Mouse (Mus musculus) frontal cortex, postnatal 10 days (tissue): Measurements from ENCODE around the gene Fyn.

Experiments
- DNase-seq, 2 experiments: peaks; one replicate each; pipeline ENCODE4 v3.0.0; 2022; ENCODE audit warnings: low spot score in 2 of 2, mixed read lengths in 1 of 2

Fyn gene

DNA sequence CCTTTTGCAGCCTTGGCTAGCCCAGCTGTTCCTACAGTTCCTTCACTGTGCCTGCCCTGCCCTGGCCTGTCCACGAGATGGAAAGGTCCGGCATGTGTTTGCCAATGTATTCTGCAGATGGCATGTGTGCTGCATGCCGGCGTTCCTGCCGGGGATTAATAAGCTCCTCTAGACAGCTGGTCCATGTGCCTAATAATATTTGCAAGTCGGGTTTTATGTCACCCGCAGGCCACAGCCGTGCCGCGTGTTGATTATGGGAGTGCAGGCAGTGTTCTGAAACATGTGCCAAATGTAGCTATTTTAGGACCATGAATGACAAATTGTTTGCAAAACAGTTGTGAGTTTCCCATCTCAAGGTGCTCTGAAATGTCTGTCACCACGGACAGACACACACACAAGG lies 167.6 kb downstream of the Fyn start:
- DNase-seq: no peak

DNA sequence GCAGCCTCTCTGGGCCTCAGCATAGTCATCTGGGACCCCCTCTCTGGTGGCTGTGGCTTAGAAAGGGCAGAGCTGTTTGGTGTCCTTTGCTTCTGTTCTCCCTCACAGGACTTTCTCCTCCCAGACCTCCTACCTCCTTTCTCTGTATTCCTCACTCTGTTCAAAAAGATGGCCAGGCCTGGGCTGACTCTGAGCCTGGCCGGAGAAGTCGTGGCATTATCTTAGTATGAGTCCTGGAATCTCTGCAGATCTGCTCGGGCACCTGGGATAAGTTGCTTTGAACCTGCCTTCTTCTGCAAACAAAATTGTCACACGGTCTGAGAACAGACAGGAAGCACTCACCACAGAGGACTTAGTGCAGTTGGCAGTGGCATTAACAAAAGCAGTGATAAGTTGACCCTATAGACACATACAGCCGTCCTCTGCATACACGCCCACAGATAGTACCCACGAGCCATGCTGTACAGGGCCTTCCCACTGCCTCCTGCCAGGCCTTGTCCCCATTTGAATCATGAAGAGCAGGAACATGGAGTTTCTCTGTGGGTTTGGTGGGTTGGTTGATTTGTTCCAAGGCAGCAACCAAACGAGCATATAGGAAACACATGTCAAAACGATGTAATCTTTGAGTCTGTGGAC lies 171.5 kb downstream of the Fyn start:
- no peak for DNase-seq

DNA sequence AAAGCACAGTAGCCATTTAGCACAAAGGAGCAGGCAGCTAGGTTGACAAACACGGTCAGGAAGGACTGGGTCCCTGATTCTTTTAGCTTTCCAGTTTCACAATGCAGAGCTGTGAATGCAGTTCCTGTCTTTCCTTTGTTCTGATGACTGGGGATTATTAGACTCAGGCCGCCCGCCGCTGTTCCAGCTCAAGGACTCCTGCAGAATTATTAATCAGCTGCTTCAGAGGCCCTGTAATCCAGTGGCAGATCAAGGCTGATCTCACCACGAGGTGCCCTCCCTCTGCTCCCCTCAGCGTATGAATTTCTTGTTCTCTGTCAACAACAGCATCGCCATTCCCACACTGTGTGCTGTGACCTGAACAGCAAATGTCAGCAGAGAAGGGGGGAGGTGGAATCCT lies 172.3 kb downstream of the Fyn start:
- DNase-seq: peak in 1 of 2 experiments; percentile 52

DNA sequence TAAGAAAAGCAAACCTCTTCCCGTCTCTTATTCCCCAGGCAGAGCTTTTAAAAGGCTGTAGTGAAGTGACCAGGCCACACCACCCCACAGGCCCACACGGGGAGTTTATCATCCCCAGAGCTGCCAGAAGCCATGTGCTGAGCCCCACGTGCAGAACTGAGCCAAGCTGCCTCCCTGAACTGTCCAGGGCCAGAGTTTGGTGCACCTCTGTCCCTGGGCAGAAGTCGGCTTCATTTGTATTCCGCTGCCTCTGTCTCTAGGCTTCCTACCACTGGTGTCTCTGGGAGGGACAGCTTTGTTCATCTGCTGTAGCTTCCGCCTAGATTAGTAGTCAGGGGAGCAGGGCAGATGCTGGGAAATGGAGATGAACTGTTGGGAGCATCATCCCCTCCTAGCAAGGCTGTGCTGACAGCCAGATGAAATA lies 172.8 kb downstream of the Fyn start:
- no peak for DNase-seq

DNA sequence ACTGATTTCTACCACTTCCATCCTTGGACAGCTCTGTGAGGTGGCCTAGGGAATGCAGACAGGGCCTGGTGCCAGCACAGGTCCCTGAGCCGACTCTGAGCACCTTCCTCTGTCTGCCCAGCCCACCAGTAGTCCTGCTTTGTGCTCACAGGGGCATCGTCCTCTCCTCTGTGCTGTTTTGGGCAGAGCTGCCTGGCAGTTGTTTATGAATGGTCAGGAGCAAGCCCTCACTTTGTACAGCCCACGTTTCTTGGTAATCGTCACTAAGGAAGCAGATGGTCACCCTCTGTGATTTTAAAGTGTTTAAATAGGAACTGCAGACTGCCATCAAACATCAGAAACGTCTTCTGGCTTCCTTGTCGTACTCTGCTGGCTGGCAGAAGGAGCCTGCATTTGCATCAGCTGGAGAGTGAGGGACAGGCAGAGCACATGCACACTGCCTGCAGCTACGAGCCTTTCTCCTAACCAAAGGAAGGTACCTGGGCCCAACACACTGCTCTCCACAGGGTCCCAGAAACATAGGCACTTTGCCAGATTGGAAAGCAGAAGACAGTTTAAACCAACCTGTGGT lies 173.4 kb downstream of the Fyn start:
- no peak for DNase-seq

DNA sequence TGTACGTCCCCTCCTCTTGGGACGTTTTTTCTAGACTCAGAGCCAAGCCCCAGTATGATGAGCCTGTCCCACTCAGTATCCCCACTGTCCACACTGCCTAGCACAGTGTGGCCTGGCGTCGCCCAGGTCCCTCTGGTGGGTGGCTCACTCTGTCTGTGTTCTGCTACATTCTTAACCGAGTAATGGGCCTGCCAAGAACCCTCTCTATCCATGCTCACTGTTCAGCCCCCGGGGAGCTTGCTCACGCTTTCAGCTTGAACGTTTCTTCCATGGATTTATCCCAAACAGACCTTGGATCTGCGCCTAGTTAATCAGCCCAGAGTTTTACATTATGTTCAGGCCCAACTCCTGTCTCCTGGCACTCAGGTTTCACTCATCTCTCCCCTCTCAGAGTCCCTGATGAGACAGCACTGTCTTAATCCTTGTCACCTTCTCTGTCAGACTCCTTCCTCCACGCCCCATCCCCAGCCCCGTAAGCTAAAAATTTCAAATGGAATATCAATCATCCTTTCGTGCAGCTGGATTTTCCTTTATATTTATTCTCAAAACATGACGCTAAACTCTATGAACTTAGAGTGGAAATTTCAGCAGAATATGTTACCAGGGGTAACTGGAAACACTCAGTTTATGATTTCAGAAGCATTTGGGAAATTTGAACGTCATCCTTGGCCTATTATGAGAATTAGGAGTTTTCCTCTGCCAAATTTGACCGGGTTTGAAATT lies 174.0 kb downstream of the Fyn start:
- DNase-seq: no peak

DNA sequence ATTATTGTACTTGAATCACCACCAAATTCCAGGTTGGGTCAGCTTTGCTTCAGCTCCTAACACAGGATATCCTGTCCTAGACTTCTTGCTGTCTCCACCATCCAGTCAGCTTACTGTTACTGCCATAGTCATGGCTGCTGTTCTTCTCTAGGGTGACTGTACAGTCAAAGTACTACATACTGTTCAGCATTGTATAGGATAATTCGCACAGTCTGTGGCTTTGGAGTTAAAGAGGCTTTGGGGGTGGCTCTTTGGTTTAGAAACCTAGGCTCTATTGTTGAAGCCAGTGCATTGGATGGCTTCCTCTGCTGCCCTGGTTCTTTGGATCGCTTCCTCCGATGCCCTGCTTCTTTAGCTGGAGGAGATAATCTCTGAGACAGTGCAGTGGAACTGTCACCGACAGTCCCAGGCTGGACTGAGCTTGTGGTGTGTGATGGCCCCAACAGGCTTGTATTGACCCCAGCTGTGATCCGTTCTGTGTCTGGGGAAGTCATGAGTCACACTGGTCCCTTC lies 174.7 kb downstream of the Fyn start:
- no peak for DNase-seq

DNA sequence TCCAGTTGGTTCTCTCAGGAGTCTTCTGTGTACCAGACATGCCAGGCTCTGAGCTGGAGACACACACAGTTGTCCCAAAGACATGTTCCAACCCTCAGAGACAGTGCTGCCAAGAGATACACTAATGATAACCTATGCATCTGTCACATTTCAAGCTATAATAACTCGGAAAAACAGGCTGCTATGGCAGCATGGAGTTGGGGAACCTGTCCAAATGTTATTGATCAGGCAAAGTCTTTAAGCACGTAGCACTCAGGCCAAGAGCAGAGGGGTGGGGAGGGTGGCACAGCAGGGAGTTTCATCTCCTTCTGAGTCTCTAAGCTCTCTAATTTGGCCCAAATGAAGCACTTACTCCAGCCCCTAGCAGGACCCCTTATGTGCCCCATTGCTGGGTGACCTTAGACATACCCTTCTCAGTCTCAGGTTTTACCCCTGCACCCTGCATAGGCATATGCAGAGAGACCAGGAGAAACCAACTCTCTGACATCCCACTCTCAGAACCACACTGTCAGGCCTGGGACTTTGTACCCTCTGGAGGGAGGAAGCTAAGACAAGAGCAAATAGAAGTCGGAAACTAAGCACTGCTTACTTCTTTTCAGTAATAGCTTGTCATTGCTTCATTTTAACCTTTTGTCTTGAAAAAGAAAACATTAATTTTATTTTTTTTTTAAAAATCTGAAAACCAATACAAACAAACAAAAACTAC lies 178.9 kb downstream of the Fyn start:
- no peak for DNase-seq

DNA sequence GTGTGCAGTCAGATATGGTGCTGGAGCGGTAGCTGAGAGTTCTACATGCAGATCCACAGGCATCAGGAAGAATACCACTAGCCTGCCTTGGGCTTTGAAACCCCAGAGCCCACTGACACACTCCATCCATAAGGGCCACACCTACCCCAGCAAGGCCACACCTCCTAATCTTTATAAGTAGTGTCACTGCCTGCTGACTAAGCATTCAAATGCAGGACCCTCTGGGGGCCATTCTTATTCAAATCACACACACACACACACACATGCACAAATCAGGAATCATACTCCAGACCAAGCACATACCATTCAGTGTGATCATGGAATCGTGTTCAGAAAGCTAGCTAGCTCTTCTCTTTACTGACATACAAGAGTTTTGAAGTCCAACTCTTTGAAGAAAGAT lies 182.1 kb downstream of the Fyn start:
- no peak for DNase-seq

DNA sequence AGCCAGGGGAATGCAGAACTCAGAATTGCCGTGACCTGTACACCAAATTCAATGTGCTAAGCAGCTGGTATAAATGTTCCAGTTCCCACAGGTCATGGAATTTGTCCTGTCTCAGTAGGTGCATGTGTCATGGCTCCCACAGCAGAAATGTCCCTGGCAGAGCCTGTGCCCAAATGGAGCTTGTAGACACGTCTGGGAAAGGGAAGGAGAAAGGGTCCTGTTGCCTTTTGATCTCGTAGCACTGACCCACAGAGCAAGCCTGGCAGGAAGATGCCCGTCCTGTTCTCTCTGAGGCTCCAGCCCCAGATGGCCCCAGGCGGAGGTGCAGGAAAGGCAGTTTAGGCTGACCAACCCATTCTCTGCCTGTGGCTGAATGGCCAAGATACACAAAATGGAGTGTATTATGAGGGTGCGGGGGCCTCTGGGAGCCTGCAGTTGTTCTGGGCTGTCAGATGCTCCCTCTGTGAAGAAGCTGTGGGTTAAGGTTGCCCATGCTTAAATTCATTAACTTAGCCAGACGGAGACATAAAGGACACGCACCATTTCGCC lies 183.1 kb downstream of the Fyn start:
- no peak for DNase-seq

DNA sequence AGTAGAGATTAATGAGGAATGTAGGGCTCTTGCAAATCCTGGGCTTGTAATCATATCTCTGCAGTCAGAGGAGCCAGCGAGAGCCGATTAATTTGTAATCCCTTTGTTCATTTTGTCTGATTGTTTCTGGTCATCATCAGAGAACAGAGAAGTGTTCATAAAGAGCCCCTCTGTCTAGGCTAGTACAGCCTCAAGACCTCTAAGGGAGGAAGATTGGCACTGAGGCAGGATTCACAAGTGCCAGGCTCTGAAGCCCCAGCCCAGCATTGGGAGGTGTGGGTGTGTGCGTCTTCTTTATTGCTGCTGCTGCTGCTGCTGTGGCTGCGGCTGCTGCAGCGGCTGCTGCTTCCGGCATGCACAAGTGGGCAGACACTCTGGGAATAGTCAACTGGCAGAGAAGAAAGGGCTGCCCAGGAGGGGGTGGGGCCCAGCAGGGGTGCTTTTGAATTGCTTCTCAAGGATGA lies 183.7 kb downstream of the Fyn start:
- no peak for DNase-seq

DNA sequence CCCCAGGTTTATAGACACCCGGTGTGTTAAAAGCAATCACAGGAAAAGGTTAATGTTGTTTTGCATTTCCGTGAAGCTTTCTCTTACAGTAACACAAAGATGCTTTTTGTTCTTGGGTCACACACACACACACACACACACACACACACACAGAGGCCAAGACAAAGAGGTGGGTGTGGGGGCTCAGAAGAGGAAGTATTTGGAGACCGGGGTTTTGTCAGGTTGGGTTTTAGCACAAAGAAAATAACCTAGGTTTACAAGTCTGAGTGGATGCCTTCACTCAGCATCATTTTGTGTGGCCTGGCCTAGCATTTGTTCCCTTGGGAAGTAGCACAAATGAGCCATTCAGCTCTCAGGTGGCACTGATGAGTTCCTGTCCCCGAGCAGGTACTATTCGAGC lies 184.2 kb downstream of the Fyn start:
- DNase-seq: no peak

DNA sequence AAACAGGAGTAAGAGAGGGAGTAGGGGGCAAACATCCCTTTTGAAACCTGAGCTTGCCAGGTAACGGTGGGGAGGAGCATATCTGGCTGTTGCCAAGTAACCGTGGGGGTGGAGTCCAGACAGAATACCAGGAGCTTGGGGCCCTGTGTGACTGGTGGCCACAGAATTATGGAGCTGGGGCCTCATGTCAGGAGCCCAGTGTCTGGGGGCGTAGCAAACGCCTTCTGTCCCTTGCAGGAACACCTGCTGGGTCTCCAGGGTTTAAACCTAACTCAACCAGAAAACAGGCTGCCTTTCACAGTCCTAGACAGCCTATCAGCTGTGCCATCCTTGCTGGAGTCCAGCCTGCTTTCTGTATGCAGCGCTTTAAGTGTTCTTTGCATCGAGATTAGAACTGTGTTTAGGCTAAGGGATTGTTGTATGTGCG lies 186.6 kb downstream of the Fyn start:
- no peak for DNase-seq

DNA sequence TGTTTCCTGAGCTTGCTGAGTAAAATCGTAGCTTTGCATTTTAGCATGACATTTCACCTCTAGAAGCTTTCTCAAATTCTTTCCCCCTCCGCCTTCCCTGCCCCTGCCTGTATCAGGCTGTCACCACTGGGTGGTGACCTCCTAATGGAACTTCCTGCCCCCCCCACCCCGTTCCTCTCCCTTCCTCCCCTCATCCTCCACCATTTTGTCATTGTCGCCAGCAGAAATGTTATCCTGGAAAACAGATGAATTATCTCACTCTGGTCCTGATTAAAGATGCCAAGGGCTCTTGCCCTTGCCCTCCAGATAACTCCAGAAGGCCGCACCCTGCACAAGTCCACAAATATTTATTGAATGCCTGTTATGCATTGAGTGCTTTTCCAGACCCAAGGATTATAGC lies 187.1 kb downstream of the Fyn start:
- no peak for DNase-seq

DNA sequence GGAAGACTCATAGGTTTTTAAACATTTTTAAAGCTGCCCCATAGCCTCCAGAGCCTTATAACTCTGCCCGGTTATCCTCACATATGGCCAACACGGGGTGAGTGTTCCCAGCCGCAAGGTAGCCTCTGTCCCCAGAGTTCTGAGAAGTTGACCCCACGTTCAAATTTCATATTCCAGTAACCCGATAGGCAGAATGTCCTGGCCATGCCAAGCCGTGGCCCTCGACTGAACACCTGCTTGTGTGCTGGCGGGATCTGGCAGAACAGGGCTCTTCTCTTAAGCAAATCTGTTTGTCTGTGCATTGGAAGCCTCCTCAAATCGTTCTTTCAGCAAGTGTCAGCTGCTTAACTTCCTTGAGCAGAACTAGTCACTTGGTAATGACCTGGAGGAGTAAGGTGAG lies 188.7 kb downstream of the Fyn start:
- DNase-seq: no peak

DNA sequence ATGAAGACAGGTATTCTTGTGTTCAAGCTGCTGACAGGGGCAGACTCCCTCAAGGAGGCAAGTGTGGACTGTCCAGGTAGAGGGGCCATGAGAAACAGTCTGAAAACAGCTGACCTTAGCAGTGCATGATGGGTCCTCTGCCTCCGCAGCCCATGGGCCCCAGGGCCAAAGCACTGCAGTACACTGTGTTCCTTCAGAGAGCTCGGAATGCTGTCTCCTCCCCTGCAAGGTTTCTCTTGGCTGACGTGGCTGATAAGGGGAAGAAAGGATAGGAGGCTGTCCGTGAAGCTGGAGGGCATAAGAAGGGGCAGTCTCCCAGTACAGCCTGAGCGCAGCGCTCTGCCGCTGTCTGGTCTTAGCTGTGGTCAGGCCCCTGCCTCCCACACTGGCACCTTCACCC lies 189.2 kb downstream of the Fyn start:
- no peak for DNase-seq

DNA sequence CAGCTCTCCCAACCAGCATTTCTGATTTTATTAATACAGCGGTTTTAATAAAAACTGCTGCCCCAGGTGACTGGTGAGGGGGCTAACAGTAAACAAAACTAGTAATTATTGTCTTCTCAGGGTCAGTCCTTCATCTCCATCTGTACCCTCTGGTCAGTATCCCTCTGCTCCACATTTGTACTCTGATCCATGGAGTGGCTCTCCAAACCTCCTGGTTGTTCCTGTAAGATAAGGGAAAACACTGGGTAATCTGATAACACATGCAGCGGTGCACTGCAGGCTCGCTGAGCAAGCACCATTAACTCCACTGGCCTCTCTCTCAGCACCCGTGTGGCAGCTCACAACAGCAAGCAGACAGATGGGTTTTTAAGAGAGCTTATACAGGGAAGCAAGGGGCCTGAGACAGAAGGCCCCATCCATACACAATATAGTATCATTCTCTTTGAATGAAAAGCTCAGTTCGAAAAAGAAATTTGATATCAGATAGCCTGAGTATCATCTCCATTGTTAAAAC lies 189.9 kb downstream of the Fyn start:
- DNase-seq: no peak

DNA sequence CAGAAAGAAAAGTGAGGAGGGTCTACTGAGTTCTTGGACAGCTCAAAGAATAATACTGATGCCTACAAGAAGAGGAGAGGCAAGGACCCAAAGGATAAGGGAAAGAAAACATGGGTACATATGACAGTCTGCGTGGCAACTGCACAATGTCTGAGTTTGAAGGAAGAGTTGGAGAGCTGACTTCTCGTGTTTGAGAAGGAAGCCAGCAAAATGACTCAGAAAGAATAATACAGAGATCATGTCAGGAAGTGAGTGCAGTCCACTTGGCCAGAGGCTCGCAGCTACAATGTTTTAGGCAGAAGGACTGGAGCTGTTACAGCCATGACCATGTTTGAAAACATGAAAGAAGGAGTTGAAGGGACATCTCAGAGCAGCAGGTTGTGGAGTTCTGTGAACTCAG lies 190.7 kb downstream of the Fyn start:
- no peak for DNase-seq

DNA sequence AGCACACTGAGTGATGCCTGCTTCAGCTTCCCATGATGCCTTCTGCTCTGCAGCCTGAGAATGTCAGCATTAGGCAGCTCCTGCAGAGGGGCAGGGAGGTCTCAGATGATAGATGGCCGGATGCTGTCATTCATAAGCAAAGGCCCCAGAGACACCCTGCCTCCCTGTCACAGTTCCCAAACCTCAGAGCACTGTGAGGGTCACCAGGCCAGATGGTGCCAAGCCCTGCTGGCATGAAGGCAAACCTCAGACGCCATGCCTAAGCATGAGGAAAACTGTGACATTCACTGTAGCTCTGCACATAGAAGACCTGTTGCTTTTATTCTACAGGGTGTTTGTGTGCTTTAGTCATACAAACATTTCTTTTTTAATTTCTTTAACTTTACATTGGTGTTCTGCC lies 193.7 kb downstream of the Fyn start:
- no peak for DNase-seq

DNA sequence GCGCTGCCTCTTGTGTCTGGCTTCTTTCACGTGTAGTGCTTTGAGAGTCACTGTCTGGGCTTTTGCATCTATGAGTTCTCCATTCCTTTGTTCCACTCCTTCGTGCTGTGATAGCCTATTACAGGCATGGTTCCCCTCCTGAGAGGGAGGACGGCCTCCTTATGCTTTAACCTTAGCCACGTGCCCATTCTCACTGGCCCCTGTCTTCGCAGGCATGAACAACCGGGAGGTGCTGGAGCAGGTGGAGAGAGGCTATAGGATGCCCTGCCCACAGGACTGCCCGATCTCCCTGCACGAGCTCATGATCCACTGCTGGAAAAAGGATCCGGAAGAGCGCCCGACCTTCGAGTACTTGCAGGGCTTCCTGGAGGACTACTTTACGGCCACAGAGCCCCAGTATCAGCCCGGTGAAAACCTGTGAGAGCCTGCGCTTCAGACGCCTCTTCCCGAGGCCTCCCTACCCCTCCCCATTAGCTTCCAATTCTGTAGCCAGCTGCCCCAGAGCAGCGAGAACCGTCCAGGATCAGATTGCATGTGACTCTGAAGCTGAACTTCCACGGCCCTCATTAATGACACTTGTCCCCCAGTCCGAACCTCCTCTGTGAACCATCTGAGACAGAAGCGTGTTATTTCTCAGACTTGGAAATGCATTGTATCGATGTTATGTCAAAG lies 195.0 kb downstream of the Fyn start:
- DNase-seq: no peak

DNA sequence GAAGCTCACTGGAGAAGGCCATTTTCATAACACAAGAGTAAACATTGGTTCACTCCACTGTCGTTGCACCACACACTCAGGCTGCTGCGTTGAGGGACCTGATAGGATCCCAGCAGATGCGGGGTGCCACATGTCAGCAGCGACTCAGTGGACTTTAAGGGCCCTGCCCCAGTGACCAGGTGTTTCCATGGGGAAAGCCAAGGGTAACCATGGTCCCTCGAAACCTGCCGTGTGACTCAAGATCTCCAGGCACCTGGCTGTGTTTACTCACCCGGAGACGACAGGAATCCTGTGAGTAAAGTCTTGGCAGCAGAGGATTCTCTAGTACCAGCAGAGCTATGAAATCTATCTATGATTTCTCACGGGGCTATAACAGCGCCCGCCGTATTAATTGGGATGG lies 198.2 kb downstream of the Fyn start:
- DNase-seq: no peak
